Mouse (Mus musculus) midbrain, embryonic 11.5 days (tissue): Measurements from ENCODE around the gene Cmtm8. TPM values are rescaled to one million over a fixed set of nuclear protein-coding genes. Genes with fewer than 3 reads are reported as not detected.

Experiments used
- ATAC-seq: fragments of 200-750 bp; cut with Nextera tagmentation; 2 replicates; pipeline ENCODE4 v1.8.0; 2017; ENCODE audit warnings: moderate TSS enrichment, moderate library complexity; ENCODE audit not compliant: low FRiP score
- DNase-seq: peaks from one replicate; pipeline ENCODE4 v3.0.0; 2015; ENCODE audit warnings: low spot score; ENCODE audit errors: missing footprints
- H3K27ac ChIP-seq: fragments of 300-500 bp; sonication (generic); 2 replicates; pipeline ENCODE4 v1.5.1; 2014; ENCODE audit warnings: low read depth, low read length
- H3K27me3 ChIP-seq: fragments of 300-500 bp; sonication (generic); 2 replicates; pipeline ENCODE4 v1.6.1; 2014; ENCODE audit warnings: mild to moderate bottlenecking, low read length, moderate library complexity, mixed read lengths; ENCODE audit not compliant: control insufficient read depth, insufficient read depth
- H3K36me3 ChIP-seq: fragments of 300-500 bp; sonication (generic); 2 replicates; pipeline ENCODE4 v1.6.1; 2014; ENCODE audit warnings: mild to moderate bottlenecking, low read length, moderate library complexity, mixed read lengths; ENCODE audit not compliant: control insufficient read depth, insufficient read depth
- H3K4me1 ChIP-seq: fragments of 300-500 bp; sonication (generic); 2 replicates; pipeline ENCODE4 v1.6.1; 2014; ENCODE audit warnings: low read length; ENCODE audit not compliant: control insufficient read depth, insufficient read depth
- H3K4me2 ChIP-seq: fragments of 300-500 bp; sonication (generic); 2 replicates; pipeline ENCODE4 v1.6.1; 2014; ENCODE audit warnings: mild to moderate bottlenecking, moderate library complexity
- H3K4me3 ChIP-seq: fragments of 300-500 bp; sonication (generic); 2 replicates; pipeline ENCODE4 v1.5.1; 2014; ENCODE audit warnings: low read depth, low read length
- H3K9ac ChIP-seq: fragments of 300-500 bp; sonication (generic); 2 replicates; pipeline ENCODE4 v1.6.1; 2014; ENCODE audit warnings: low read length
- H3K9me3 ChIP-seq: fragments of 300-500 bp; sonication (generic); 2 replicates; pipeline ENCODE4 v1.6.1; 2016; ENCODE audit warnings: low read length; ENCODE audit not compliant: control insufficient read depth
- WGBS: fragments of 180-500 bp; shearing (Covaris S2); extraction: QIAGEN DNeasy Blood & Tissue Kit; methylation state at CpG from one replicate; pipeline ENCODE4 v1.1.7; 2014; 5-methylcytosine and 5-hydroxymethylcytosine counted together
- polyA plus RNA-seq: library from polyadenylated mRNA; unstranded; fragments of >200 nt; fragmentation: Nextera tagmentation; extraction: Ambion mirVana; gene quantifications from 2 replicates; pipeline ENCODE4 v1.2.1, GENCODE M21; 2014

The Cmtm8 gene
- polyA plus RNA-seq, 1 experiment from 2014 or later = 15.5 TPM

- DNase-seq = no peak
- H3K27ac ChIP-seq = no peak overlapping the region
- H3K9me3 ChIP-seq = no peaks in the 10 kb centered on the region
Observed at GRCm38 (mm10) chr9:114854686-114855085, 10.7 kb upstream of the Cmtm8 start.

GRCm38 (mm10) chr9:114853336-114853735, 9.4 kb upstream of the Cmtm8 start:
- DNase-seq = no peak
- WGBS = 86% methylated on average over 15 of the region's 15 CpGs
- H3K4me1 ChIP-seq = no peaks in the 10 kb centered on the region
- no peaks in the 10 kb centered on the region for H3K36me3 ChIP-seq
- ATAC-seq = no peak
- no peak overlapping the region for H3K4me3 ChIP-seq
- H3K9ac ChIP-seq = no peak overlapping the region
- H3K27me3 ChIP-seq = no peaks in the 10 kb centered on the region
- no peak overlapping the region for H3K4me2 ChIP-seq
- H3K9me3 ChIP-seq = no peaks in the 10 kb centered on the region
- H3K27ac ChIP-seq = no peak overlapping the region

More at GRCm38 (mm10) chr9:114854686-114855085, 10.7 kb upstream of the Cmtm8 start:
- H3K4me2 ChIP-seq = no peak overlapping the region
- 79% methylated on average over 9 of the region's 9 CpGs for WGBS
- no peaks in the 10 kb centered on the region for H3K36me3 ChIP-seq
- H3K4me3 ChIP-seq = no peak overlapping the region
- no peak overlapping the region for H3K9ac ChIP-seq
- H3K4me1 ChIP-seq = no peaks in the 10 kb centered on the region
- no peak for ATAC-seq
- no peaks in the 10 kb centered on the region for H3K27me3 ChIP-seq

DNA sequence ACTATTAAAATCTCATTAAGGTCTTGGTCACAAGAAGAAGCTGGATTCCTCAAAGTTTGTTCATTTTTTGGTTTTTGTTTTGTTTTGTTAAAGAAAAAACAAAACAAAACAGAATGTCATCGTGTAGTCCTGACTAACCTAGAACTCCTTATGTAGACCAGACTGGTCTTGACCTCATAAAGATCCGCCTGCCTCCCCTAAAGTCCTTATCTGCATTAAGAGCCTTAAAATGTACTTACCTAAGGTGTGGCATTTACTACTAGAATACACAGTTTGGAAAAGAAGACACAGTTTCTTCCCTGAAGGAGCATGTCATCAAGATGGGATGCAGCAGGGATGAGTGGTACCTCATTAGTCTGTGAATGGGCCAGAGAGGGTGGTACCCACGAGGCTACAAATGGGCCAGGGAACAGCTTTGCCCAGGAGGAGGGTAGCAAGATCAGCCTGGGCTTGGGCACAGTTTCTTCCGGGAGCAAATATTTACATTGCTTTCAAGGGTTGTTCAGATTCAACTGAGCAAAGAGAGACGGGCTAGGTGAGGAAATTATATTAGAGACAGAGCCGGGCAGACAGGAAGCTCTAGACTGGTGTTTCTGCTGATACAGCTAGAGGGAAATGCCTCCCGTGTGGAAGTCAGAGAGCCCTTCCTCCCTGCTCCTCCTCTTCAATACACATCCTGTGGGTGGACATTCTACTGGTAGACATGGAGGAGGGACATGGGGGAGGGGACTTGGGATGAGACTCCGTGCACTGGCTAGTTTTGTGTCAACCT, 7.6 kb upstream of the Cmtm8 start:
- Histone ChIP-seq H3K4me3 (no peak overlapping the region), H3K36me3 (no peaks in the 10 kb centered on the region), H3K4me1 (no peaks in the 10 kb centered on the region), H3K9me3 (no peaks in the 10 kb centered on the region), H3K27ac (no peak overlapping the region), H3K9ac (no peak overlapping the region), H3K27me3 (no peaks in the 10 kb centered on the region), H3K4me2 (no peak overlapping the region)
- DNase-seq = no peak
- 77% methylated on average over 8 of the region's 8 CpGs for whole genome bisulfite sequencing
- no peak for ATAC-seq

DNA sequence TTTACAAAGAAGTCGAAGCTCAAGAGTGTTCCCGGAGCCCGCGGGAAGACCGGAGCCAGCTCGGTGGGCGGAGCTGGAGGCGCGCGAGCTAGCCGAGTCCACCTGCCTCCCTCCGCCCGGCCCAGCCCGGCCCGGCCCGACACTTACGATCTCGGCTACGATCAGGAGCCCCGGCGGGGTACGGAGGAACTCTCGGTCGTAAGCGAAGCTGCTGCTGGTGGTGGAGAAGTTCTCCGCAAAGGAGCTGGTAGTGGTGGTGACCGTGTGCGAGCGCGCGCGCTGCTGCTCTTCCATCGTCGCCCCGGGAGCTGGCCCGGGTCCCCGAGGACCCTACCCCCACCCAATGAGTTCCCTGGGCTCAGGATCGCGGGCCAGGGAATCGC, 331 bp downstream of the Cmtm8 start:
- DNase-seq (no peak), ATAC-seq (peak; percentile 76)
- H3K9ac ChIP-seq = peak overlapping the region; percentile 68
- no peaks in the 10 kb centered on the region for H3K9me3 ChIP-seq
- H3K36me3 ChIP-seq = no peaks in the 10 kb centered on the region
- peak overlapping the region; percentile 62 for H3K4me3 ChIP-seq
- WGBS = under 1% methylated on average over 40 of the region's 40 CpGs
- peaks cover 7% of the 10 kb centered on the region for H3K4me1 ChIP-seq
- no peak overlapping the region for H3K27ac ChIP-seq
- peaks cover 11% of the 10 kb centered on the region; the same call in 1 of the 2 replicates for H3K27me3 ChIP-seq
- peak overlapping the region; percentile 98 for H3K4me2 ChIP-seq

DNA sequence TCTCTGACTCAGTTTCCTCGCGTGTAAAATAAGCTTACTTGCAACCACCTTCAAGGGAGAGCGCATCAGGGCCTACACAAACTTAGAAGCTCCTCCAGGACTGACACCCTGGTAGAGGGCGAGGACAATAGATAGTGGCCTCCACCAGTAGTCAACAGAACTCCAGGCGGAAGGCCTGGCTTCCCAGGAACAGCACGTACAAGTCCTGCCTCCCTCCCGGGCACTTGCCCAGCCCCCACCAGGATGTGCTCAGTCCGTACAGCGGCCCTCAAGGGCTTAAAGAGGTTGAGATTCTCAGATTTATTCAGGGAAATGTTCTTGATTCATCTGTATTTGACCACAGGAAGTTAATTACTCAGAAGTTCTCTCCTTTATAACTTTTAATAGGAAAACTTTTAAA, 1.1 kb downstream of the Cmtm8 start:
- Histone ChIP-seq H3K4me1 (peaks cover 7% of the 10 kb centered on the region), H3K4me2 (peak overlapping the region; percentile 98), H3K27ac (no peak overlapping the region), H3K9me3 (no peaks in the 10 kb centered on the region), H3K36me3 (no peaks in the 10 kb centered on the region), H3K27me3 (peaks cover 11% of the 10 kb centered on the region; the same call in 1 of the 2 replicates), H3K4me3 (peak overlapping the region; percentile 62), H3K9ac (no peak overlapping the region)
- DNase-seq (no peak), ATAC-seq (no peak)
- WGBS = 23% methylated on average over 9 of the region's 9 CpGs

DNA sequence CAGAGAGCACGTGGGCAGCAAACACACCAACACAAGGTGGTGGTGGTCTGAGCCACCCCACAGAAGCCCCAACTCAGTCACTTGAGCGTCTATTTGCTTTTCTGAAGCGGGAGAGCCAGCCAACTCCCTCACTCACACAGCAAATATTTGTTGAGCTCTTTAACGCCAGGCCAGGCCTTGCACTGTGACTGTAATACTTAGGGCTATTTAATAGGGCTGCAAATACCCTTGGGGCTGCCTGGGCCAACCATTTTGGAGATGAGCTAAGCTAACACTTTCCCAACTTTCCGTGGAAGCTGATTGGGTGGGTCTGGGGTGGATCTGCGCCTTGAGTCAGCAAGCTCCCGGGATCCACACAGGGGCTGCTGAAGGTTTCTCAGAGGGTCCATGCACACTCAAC, 1.7 kb downstream of the Cmtm8 start:
- ATAC-seq (no peak), DNase-seq (no peak)
- Histone ChIP-seq H3K27ac (no peak overlapping the region), H3K9ac (no peak overlapping the region), H3K4me3 (no peak overlapping the region), H3K4me2 (no peak overlapping the region), H3K27me3 (peaks cover 11% of the 10 kb centered on the region; the same call in 1 of the 2 replicates), H3K4me1 (peaks cover 7% of the 10 kb centered on the region), H3K9me3 (no peaks in the 10 kb centered on the region), H3K36me3 (no peaks in the 10 kb centered on the region)
- WGBS = 78% methylated on average over 7 of the region's 7 CpGs

GRCm38 (mm10) chr9:114838870-114839269, 5.1 kb downstream of the Cmtm8 start:
- Histone ChIP-seq H3K4me1 (peaks cover 5% of the 10 kb centered on the region; the same call in 1 of the 2 replicates), H3K27me3 (peaks cover 5% of the 10 kb centered on the region; the same call in 1 of the 2 replicates), H3K27ac (no peak overlapping the region), H3K4me2 (no peak overlapping the region), H3K9ac (no peak overlapping the region), H3K9me3 (no peaks in the 10 kb centered on the region), H3K36me3 (no peaks in the 10 kb centered on the region), H3K4me3 (no peak overlapping the region)
- 89% methylated on average over 5 of the region's 5 CpGs for WGBS
- ATAC-seq = no peak
- DNase-seq = no peak

DNA sequence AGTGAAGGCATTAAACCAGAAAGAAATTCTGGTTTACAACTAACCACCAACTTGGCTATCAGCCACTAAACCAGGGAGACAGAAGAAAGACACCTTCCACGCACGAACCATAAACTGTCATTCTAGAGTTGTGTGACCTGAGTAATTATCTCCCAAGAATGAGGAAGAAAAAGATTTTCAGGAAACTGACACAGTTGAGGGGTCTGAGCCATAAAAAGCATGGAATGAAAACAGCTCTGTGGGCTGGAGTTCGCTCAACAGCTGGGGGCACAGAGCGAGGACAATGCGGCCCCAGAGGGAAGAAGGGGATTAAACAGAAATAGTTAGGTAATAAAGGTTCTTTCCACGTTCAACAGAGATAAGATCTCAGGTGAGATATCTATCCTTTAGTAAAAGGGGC, 12.4 kb downstream of the Cmtm8 start:
- Histone ChIP-seq H3K36me3 (no peaks in the 10 kb centered on the region), H3K9ac (no peak overlapping the region), H3K4me1 (no peaks in the 10 kb centered on the region), H3K27ac (no peak overlapping the region), H3K4me3 (no peak overlapping the region), H3K4me2 (no peak overlapping the region), H3K9me3 (no peaks in the 10 kb centered on the region; the same call in 1 of the 2 replicates), H3K27me3 (no peaks in the 10 kb centered on the region)
- no peak for ATAC-seq
- 72% methylated on average over 6 of the region's 6 CpGs for WGBS
- no peak for DNase-seq

DNA sequence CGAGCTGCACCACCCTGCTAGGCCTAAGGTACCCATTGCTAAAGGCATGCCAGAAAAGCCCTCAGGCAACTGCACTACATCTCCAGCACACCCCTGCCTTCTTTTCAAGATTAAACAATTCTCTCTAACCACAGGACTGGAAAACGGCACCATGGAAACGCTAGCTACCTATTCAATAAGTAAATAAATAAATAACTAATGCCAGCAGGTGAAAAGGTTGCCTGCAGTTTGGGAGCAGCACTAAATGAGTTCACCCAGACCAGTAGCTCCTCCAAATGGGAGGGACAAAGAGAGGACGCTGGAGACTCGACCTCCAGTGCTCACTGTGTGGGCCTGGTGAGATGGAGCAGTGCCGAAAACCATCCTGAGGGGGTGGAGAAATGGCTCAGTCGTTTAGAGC, 13.6 kb downstream of the Cmtm8 start:
- no peaks in the 10 kb centered on the region for H3K27me3 ChIP-seq
- H3K9ac ChIP-seq = no peak overlapping the region
- no peak overlapping the region for H3K4me3 ChIP-seq
- H3K27ac ChIP-seq = no peak overlapping the region
- ATAC-seq (no peak), DNase-seq (no peak)
- WGBS = 54% methylated on average over 7 of the region's 7 CpGs
- H3K4me2 ChIP-seq = no peak overlapping the region
- H3K4me1 ChIP-seq = no peaks in the 10 kb centered on the region
- no peaks in the 10 kb centered on the region; the same call in 1 of the 2 replicates for H3K9me3 ChIP-seq
- H3K36me3 ChIP-seq = no peaks in the 10 kb centered on the region
